Mouse (Mus musculus) neural tube, embryonic 14.5 days (tissue): ENCODE measurements around the gene Gm20547. TPM values are rescaled to one million over a fixed set of nuclear protein-coding genes. Genes with fewer than 3 reads are reported as not detected.

Experiments used
- microRNA-seq: library from miRNA; unstranded; fragments of <30 nt; microRNA quantifications from one replicate; pipeline ENCODE4, GENCODE M21; 2016
- polyA plus RNA-seq: library from polyadenylated mRNA; unstranded; fragments of >200 nt; fragmentation: Nextera tagmentation; extraction: Ambion mirVana; gene quantifications from 2 replicates; pipeline ENCODE4 v1.2.1, GENCODE M21; 2014

Gene Gm20547
- polyA plus RNA-seq, 1 experiment from 2014 or later: not detected

Small RNAs within 50 kb of the gene (microRNA-seq; reads per million reads assigned to microRNA genes)
- gene Mir6970 (not detected), gene Mir6971 (1.4 reads per million), gene Mir6972 (not detected)

Other genes with a start within 250 kb of the Gm20547 start
- gene Fkbpl, start 237.3 kb downstream of the Gm20547 start, polyA plus RNA-seq: 11.5 and 14.8 TPM in 2 replicates
- 71.8 and 92.5 TPM in 2 replicates for gene Atf6b, start 234.9 kb downstream of the Gm20547 start, polyA plus RNA-seq
- 0.23 and 0.32 TPM in 2 replicates for gene Tnxb, start 211.5 kb downstream of the Gm20547 start, polyA plus RNA-seq
- not detected in 2 replicates for gene C4b, start 138.2 kb downstream of the Gm20547 start, polyA plus RNA-seq
- not detected in 2 replicates for gene Cyp21a1, start 77.5 kb downstream of the Gm20547 start, polyA plus RNA-seq
- gene Stk19, start 45.1 kb downstream of the Gm20547 start, polyA plus RNA-seq: 30.5 and 37.7 TPM in 2 replicates
- 59.4 and 67.7 TPM in 2 replicates for gene Dxo, start 45.0 kb downstream of the Gm20547 start, polyA plus RNA-seq
- 46.2 and 57.7 TPM in 2 replicates for gene Skiv2l, start 31.8 kb downstream of the Gm20547 start, polyA plus RNA-seq
- gene Nelfe, start 31.7 kb downstream of the Gm20547 start, polyA plus RNA-seq: 78.3 and 78.9 TPM in 2 replicates
- 1.3 and 2.0 TPM in 2 replicates for gene Cfb, start 19.5 kb downstream of the Gm20547 start, polyA plus RNA-seq
- 2.2 and 2.3 TPM in 2 replicates for gene Zbtb12, start 2.6 kb downstream of the Gm20547 start, polyA plus RNA-seq
- gene C2, start 16.2 kb upstream of the Gm20547 start, polyA plus RNA-seq: 1.5 and 2.1 TPM in 2 replicates
- gene Ehmt2, start 16.4 kb upstream of the Gm20547 start, polyA plus RNA-seq: 78.1 and 86.8 TPM in 2 replicates
- gene Slc44a4, start 32.4 kb upstream of the Gm20547 start, polyA plus RNA-seq: not detected in 2 replicates
- gene Neu1, start 49.2 kb upstream of the Gm20547 start, polyA plus RNA-seq: 27.4 and 30.1 TPM in 2 replicates
- 0.27 and 0.35 TPM in 2 replicates for gene Hspa1b, start 77.2 kb upstream of the Gm20547 start, polyA plus RNA-seq
- not detected in 2 replicates for gene Gm20481, start 87.9 kb upstream of the Gm20547 start, polyA plus RNA-seq
- 7.0 and 7.6 TPM in 2 replicates for gene Hspa1a, start 90.1 kb upstream of the Gm20547 start, polyA plus RNA-seq
- gene Hspa1l, start 90.7 kb upstream of the Gm20547 start, polyA plus RNA-seq: 1.6 and 2.8 TPM in 2 replicates
- gene Lsm2, start 99.8 kb upstream of the Gm20547 start, polyA plus RNA-seq: 89.1 and 89.5 TPM in 2 replicates
- gene Vars, start 118.9 kb upstream of the Gm20547 start, polyA plus RNA-seq: 51.4 and 56.9 TPM in 2 replicates
- 0.11 and 0.15 TPM in 2 replicates for gene Vwa7, start 134.5 kb upstream of the Gm20547 start, polyA plus RNA-seq
- gene Sapcd1, start 146.0 kb upstream of the Gm20547 start, polyA plus RNA-seq: 2.1 and 2.2 TPM in 2 replicates
- 1.9 and 2.2 TPM in 2 replicates for gene Msh5, start 164.7 kb upstream of the Gm20547 start, polyA plus RNA-seq
- gene Clic1, start 167.9 kb upstream of the Gm20547 start, polyA plus RNA-seq: 13.3 and 37.0 TPM in 2 replicates
- 269 and 303 TPM in 2 replicates for gene Ddah2, start 177.0 kb upstream of the Gm20547 start, polyA plus RNA-seq
- not detected in 2 replicates for gene Ly6g6c, start 183.3 kb upstream of the Gm20547 start, polyA plus RNA-seq
- 0.12 and 0.15 TPM in 2 replicates for gene Mpig6b, start 184.1 kb upstream of the Gm20547 start, polyA plus RNA-seq
- 0.46 and 0.66 TPM in 2 replicates for gene Ly6g6e, start 194.9 kb upstream of the Gm20547 start, polyA plus RNA-seq
- 0.84 and 1.8 TPM in 2 replicates for gene Ly6g6d, start 196.0 kb upstream of the Gm20547 start, polyA plus RNA-seq
- gene Ly6g6f, start 203.6 kb upstream of the Gm20547 start, polyA plus RNA-seq: 0.23 TPM in 1 of 2 replicates, not detected in the other
- gene Abhd16a, start 207.2 kb upstream of the Gm20547 start, polyA plus RNA-seq: 82.3 and 92.5 TPM in 2 replicates
- gene Ly6g5c, start 226.2 kb upstream of the Gm20547 start, polyA plus RNA-seq: not detected in 2 replicates
- gene Ly6g5b, start 233.4 kb upstream of the Gm20547 start, polyA plus RNA-seq: 0.52 and 0.92 TPM in 2 replicates
- gene Gpank1, start 239.4 kb upstream of the Gm20547 start, polyA plus RNA-seq: 22.2 and 23.7 TPM in 2 replicates
- gene Csnk2b, start 240.0 kb upstream of the Gm20547 start, polyA plus RNA-seq: 361 and 363 TPM in 2 replicates
- 8.1 and 9.7 TPM in 2 replicates for gene D17H6S53E, start 244.3 kb upstream of the Gm20547 start, polyA plus RNA-seq